Mouse (Mus musculus): ENCODE measurements around the gene Psmd1. TPM values are rescaled to one million over a fixed set of nuclear protein-coding genes. Genes with fewer than 3 reads are reported as not detected.

Psmd1 gene
- polyA plus RNA-seq, 1 experiment from 2014 or later: 191 TPM

DNA sequence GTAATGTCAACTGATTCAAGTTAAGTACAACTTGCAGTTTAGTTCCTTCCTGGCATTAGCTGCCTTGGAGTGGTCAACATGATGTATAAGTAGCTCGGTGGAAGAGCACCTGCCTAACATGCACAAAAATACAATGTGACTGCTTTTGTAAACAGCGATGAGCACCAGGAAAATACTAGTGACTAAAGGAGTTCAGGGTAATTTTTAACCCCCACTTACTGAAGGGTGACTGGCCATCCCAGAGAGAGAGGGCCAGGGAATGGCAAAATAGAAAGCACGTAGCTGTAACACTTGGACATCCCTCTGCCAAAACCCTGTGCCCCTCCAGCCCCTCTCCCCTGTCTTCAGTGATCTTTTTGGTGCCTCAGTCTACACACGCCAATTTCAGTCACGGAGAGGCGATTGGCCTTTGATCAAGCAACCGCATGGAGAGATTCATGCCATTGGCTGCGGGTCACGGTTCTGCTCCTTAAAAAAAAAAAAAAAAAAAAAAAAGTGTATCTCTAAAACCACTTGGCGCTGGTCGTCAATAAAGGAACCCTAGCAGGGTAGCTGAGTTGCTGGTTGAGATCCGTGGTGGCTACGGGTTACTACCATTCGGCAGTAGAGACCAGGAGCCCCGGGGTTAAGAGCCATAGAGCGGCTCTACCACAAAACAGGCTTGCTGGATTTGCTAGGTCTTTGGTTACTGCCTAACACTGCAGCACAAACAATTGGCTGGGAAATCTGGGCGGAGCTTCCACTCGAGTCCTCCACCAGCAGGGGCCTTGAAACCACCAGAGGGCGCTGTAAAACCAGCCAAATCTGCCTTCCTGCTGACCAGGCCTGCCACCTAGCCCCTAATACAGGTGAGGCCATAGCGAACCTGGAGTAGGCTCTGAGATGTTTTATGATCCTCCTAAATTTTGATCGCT lies 5.1 kb upstream of the Psmd1 start:
- Histone ChIP-seq H3K27ac (ENCODE audit: low read length) (no peak overlapping the region), H3K9me3 (ENCODE audit: control insufficient read depth, low read length) (no peaks in the 10 kb centered on the region), H3K4me3 (replicated peaks; ENCODE audit: low read length) (peak overlapping the region; percentile 43), H3K9ac (replicated peaks; ENCODE audit: low read depth, low read length) (peak overlapping the region; percentile 57), H3K36me3 (ENCODE audit: control insufficient read depth, insufficient read depth) (no peaks in the 10 kb centered on the region), H3K27me3 (replicated peaks; ENCODE audit: control insufficient read depth, insufficient read depth, low read length) (no peaks in the 10 kb centered on the region), H3K4me1 (replicated peaks; ENCODE audit: control insufficient read depth, insufficient read depth, low read length) (peaks cover 9% of the 10 kb centered on the region), H3K4me2 (ENCODE audit: low read length) (peak overlapping the region; percentile 65)
- WGBS: 9% methylated on average over 21 of the region's 21 CpGs
- peak; percentile 70 for ATAC-seq

DNA sequence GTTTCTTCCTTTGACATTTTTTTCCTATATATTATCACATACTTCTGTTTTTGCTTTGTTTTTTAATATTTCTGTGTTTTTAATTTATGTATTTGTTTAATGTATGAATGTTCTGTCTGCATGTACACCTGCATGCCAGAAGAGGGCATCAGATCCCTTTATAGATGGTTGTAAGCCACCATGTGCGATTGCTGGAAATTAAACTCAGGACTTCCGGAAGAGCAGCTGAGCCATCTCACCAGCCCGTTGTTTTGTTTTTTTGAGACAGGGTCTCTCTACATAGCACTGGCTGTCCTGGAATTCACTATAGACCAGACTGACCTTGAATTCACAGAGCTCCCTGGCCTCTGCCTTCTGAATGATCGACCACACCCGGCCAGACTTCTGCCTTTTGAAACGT lies 1.7 kb upstream of the Psmd1 start:
- H3K4me3 ChIP-seq (replicated peaks; ENCODE audit: low read length): no peak overlapping the region
- H3K4me2 ChIP-seq (ENCODE audit: low read length): no peak overlapping the region
- H3K4me1 ChIP-seq (replicated peaks; ENCODE audit: control insufficient read depth, insufficient read depth, low read length): peaks cover 18% of the 10 kb centered on the region
- no peak overlapping the region for H3K9ac ChIP-seq (replicated peaks; ENCODE audit: low read depth, low read length)
- H3K36me3 ChIP-seq (ENCODE audit: control insufficient read depth, insufficient read depth): no peaks in the 10 kb centered on the region
- no peak overlapping the region for H3K27ac ChIP-seq (ENCODE audit: low read length)
- ATAC-seq: no peak
- WGBS: 87% methylated on average over 6 of the region's 6 CpGs
- no peaks in the 10 kb centered on the region for H3K27me3 ChIP-seq (replicated peaks; ENCODE audit: control insufficient read depth, insufficient read depth, low read length)
- no peaks in the 10 kb centered on the region for H3K9me3 ChIP-seq (ENCODE audit: control insufficient read depth, low read length)

DNA sequence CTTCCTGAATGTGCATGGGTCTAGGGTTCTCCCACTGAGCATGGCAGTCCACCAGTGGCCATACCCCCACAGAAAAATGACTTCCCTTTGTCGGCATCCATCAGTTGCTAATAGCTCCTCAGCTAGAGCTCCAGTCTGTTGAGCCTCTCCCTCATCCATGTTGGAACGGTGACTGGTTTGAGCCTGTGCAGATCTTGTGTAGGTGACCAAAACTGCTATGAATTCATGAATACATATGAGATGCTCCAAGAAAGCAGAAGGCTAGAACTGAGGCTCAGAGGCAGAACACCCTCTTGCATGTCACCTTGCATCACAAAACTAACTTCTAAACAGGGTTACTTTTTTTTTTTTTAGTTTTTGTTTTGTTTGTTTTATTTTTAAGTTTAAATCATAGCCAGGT lies 12.4 kb downstream of the Psmd1 start:
- no peak overlapping the region for H3K4me2 ChIP-seq (ENCODE audit: low read length)
- H3K27me3 ChIP-seq (replicated peaks; ENCODE audit: control insufficient read depth, insufficient read depth, low read length): no peaks in the 10 kb centered on the region
- H3K27ac ChIP-seq (ENCODE audit: low read length): no peak overlapping the region
- H3K4me3 ChIP-seq (replicated peaks; ENCODE audit: low read length): no peak overlapping the region
- H3K4me1 ChIP-seq (replicated peaks; ENCODE audit: control insufficient read depth, insufficient read depth, low read length): no peaks in the 10 kb centered on the region
- H3K36me3 ChIP-seq (ENCODE audit: control insufficient read depth, insufficient read depth): peaks cover 39% of the 10 kb centered on the region
- no peak overlapping the region for H3K9ac ChIP-seq (replicated peaks; ENCODE audit: low read depth, low read length)
- no peaks in the 10 kb centered on the region for H3K9me3 ChIP-seq (ENCODE audit: control insufficient read depth, low read length)
- ATAC-seq: no peak
- 96% methylated on average over 2 of the region's 2 CpGs for WGBS

DNA sequence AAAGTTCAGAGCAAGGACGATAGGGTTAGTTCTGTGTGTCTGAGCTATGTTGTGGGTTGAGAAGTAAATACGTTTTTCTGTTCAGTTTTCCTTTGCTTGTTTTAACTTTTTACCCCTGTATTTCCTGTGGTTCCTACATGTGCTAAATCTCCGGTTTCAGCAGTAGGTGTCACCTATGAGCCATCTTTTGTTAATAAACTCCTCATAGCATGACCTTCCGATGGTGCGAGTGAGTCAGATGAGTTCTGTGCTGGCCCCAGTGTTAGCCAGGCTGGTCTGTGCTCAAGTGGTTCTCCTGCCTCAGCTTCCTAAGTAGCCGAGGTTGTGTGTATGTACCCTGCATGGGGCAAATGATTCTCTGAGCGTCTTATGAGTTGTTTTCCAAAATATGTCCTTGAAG lies 30.2 kb downstream of the Psmd1 start:
- Histone ChIP-seq H3K27me3 (replicated peaks; ENCODE audit: control insufficient read depth, insufficient read depth, low read length) (no peaks in the 10 kb centered on the region), H3K9ac (replicated peaks; ENCODE audit: low read depth, low read length) (no peak overlapping the region), H3K9me3 (ENCODE audit: control insufficient read depth, low read length) (no peaks in the 10 kb centered on the region), H3K4me1 (replicated peaks; ENCODE audit: control insufficient read depth, insufficient read depth, low read length) (no peaks in the 10 kb centered on the region), H3K4me2 (ENCODE audit: low read length) (no peak overlapping the region), H3K4me3 (replicated peaks; ENCODE audit: low read length) (no peak overlapping the region), H3K27ac (ENCODE audit: low read length) (no peak overlapping the region), H3K36me3 (ENCODE audit: control insufficient read depth, insufficient read depth) (peaks cover 34% of the 10 kb centered on the region)
- no peak for ATAC-seq
- 91% methylated on average over 7 of the region's 7 CpGs for WGBS

DNA sequence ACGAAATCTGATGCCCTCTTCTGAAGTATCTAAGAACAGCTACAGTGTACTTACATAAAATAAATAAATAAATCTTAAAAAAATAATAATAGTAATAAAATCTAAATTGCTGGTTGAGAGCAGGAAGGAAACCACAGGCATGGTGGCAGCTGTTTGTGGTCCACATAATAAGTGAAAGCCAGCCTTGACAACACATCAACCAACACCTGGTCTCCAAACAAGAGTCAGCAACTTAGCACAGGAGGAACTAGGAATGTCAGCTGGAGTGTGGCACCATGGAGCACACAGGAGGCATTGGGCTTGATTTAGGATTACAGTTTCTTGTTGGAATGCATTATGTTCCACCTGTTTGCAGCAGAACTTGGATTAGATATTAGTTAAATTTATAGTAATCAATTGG lies 40.9 kb downstream of the Psmd1 start:
- Histone ChIP-seq H3K4me1 (replicated peaks; ENCODE audit: control insufficient read depth, insufficient read depth, low read length) (no peaks in the 10 kb centered on the region), H3K9me3 (ENCODE audit: control insufficient read depth, low read length) (no peaks in the 10 kb centered on the region), H3K36me3 (ENCODE audit: control insufficient read depth, insufficient read depth) (0 out of 2 replicates have a peak, but pooled peaks cover 2% of the 10 kb centered on the region), H3K27ac (ENCODE audit: low read length) (no peak overlapping the region), H3K4me3 (replicated peaks; ENCODE audit: low read length) (no peak overlapping the region), H3K4me2 (ENCODE audit: low read length) (no peak overlapping the region), H3K27me3 (replicated peaks; ENCODE audit: control insufficient read depth, insufficient read depth, low read length) (no peaks in the 10 kb centered on the region), H3K9ac (replicated peaks; ENCODE audit: low read depth, low read length) (no peak overlapping the region)
- no peak for ATAC-seq
- WGBS: 100% methylated on average over 1 of the region's 1 CpGs

DNA sequence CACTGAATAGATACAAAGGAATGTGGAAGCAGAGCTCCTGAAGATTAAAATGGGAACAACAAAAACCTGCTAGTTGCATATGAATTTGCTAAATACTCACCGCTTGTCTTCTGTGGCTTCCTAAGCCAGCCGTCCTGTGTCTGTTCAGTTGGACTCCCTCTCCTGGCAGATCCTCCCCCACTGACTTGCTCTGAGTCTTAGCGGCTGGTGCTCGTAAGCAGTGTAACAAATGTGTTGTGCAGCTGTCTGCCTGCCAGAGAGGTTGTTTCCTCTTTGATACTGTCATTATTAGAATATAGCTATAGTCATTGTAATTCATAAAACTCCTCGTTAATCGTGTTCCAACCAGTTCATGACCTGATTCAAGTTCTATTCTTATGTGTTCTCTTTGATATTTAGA lies 47.6 kb downstream of the Psmd1 start, which contains the start of gene Htr2b:
Gene Htr2b, minus strand, starts transcription at position 192 of the 400 bp plus-strand sequence.
- Histone ChIP-seq H3K9me3 (ENCODE audit: control insufficient read depth, low read length) (no peaks in the 10 kb centered on the region), H3K4me2 (ENCODE audit: low read length) (no peak within 1 kb of the TSS), H3K36me3 (ENCODE audit: control insufficient read depth, insufficient read depth) (0 out of 2 replicates have a peak, but pooled peaks cover 2% of the 10 kb centered on the region), H3K9ac (replicated peaks; ENCODE audit: low read depth, low read length) (no peak within 1 kb of the TSS), H3K4me3 (replicated peaks; ENCODE audit: low read length) (no peak within 1 kb of the TSS), H3K27me3 (replicated peaks; ENCODE audit: control insufficient read depth, insufficient read depth, low read length) (no peaks in the 10 kb centered on the region), H3K27ac (ENCODE audit: low read length) (no peak within 1 kb of the TSS), H3K4me1 (replicated peaks; ENCODE audit: control insufficient read depth, insufficient read depth, low read length) (0 out of 2 replicates have a peak, but pooled peaks cover 4% of the 10 kb centered on the region)
- 34% methylated on average over 6 of the region's 6 CpGs for WGBS
- no peak for ATAC-seq

DNA sequence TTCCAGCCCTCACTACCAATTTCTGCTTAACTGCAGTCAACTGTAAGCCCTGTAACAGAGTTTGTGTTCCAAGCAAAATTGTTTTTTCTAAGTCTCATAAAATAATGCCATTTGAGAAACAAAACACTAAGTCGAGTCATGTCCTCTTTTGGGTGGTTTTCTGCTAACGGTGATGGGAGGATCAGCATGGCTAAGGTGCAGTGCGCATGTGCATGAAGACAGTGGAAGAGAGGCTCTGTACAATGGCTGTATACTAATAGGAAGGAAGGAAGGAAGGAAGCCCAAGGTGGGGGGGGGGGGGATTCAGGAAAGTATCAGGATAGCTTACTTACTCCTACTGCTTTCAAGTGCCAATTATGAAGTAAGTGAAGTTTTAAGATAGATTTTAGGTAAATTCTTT lies 50.0 kb downstream of the Psmd1 start:
- H3K9me3 ChIP-seq (ENCODE audit: control insufficient read depth, low read length): no peaks in the 10 kb centered on the region
- no peaks in the 10 kb centered on the region for H3K27me3 ChIP-seq (replicated peaks; ENCODE audit: control insufficient read depth, insufficient read depth, low read length)
- no peak overlapping the region for H3K27ac ChIP-seq (ENCODE audit: low read length)
- no peak overlapping the region for H3K4me3 ChIP-seq (replicated peaks; ENCODE audit: low read length)
- no peak for ATAC-seq
- no peak overlapping the region for H3K4me2 ChIP-seq (ENCODE audit: low read length)
- WGBS: 91% methylated on average over 3 of the region's 3 CpGs
- no peak overlapping the region for H3K9ac ChIP-seq (replicated peaks; ENCODE audit: low read depth, low read length)
- H3K36me3 ChIP-seq (ENCODE audit: control insufficient read depth, insufficient read depth): peaks cover 10% of the 10 kb centered on the region
- 0 out of 2 replicates have a peak, but pooled peaks cover 4% of the 10 kb centered on the region for H3K4me1 ChIP-seq (replicated peaks; ENCODE audit: control insufficient read depth, insufficient read depth, low read length)

DNA sequence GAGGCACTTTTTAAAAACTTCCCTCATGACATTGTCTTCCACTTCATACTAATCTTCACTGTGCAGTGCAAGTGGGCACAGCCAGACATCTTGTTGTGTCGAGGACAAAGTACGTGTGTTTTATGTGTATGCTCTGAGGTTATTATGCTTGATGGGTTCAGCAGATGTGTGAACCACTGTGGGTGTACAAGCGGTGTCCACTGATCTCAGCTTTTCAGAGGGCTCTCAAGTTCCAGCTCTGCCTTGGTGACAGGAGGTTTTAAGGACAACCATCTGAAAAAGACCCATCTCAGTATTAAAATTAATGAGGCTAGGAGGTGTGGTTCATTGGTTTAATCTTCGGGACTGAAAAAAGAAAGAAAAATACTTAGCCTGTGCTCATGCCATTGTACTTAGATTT lies 55.4 kb downstream of the Psmd1 start:
- H3K4me2 ChIP-seq (ENCODE audit: low read length): no peak overlapping the region
- WGBS: 91% methylated on average over 4 of the region's 4 CpGs
- peaks cover 10% of the 10 kb centered on the region for H3K36me3 ChIP-seq (ENCODE audit: control insufficient read depth, insufficient read depth)
- no peak overlapping the region for H3K4me3 ChIP-seq (replicated peaks; ENCODE audit: low read length)
- H3K27me3 ChIP-seq (replicated peaks; ENCODE audit: control insufficient read depth, insufficient read depth, low read length): no peaks in the 10 kb centered on the region
- no peak for ATAC-seq
- no peaks in the 10 kb centered on the region for H3K9me3 ChIP-seq (ENCODE audit: control insufficient read depth, low read length)
- H3K27ac ChIP-seq (ENCODE audit: low read length): no peak overlapping the region
- H3K4me1 ChIP-seq (replicated peaks; ENCODE audit: control insufficient read depth, insufficient read depth, low read length): no peaks in the 10 kb centered on the region
- H3K9ac ChIP-seq (replicated peaks; ENCODE audit: low read depth, low read length): no peak overlapping the region

DNA sequence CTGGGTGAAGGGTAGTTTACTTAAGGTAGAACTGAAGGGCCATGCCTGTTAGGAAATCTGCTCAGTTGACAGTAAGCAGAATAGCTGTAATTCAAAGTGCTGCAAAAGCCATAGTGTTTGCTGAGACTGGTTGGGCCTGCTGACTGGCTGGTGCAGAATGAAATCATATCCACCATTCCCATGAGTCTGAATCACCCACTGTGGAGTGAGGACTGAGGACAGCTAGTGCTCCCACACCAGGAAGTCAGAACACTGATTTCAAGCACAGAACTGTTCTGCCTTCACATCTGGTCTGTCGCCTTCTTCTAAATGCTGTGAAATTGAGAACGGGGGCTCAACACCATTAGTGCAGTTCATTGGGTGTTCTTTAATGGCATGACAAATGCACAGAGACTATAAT lies 61.8 kb downstream of the Psmd1 start:
- Histone ChIP-seq H3K4me1 (replicated peaks; ENCODE audit: control insufficient read depth, insufficient read depth, low read length) (no peaks in the 10 kb centered on the region), H3K4me3 (replicated peaks; ENCODE audit: low read length) (no peak overlapping the region), H3K9ac (replicated peaks; ENCODE audit: low read depth, low read length) (no peak overlapping the region), H3K4me2 (ENCODE audit: low read length) (no peak overlapping the region), H3K36me3 (ENCODE audit: control insufficient read depth, insufficient read depth) (peaks cover 20% of the 10 kb centered on the region), H3K27me3 (replicated peaks; ENCODE audit: control insufficient read depth, insufficient read depth, low read length) (no peaks in the 10 kb centered on the region), H3K27ac (ENCODE audit: low read length) (no peak overlapping the region), H3K9me3 (ENCODE audit: control insufficient read depth, low read length) (no peaks in the 10 kb centered on the region)
- ATAC-seq: no peak
- WGBS: 95% methylated on average over 2 of the region's 2 CpGs
